8 mouse cellular contexts compared by ENCODE assay signal in genomic region chr9:32685793-32686558, GRCm38 (mm10). TPM values are rescaled to one million over a fixed set of nuclear protein-coding genes. Genes with fewer than 3 reads are reported as not detected.
DNase-seq lines count a peak whose midpoint lies in the region; ATAC-seq and TF ChIP-seq lines count a peak whose summit lies in the region.

No protein-coding gene starts in this region.

- H3K9me3 ChIP-seq in embryonic facial prominence, embryonic 10.5 days, result no peaks in the 10 kb centered on the region
- H3K9me3 ChIP-seq in hindbrain, embryonic 16.5 days (ENCODE audit: control insufficient read depth, low read length), result no peaks in the 10 kb centered on the region
- no peaks in the 10 kb centered on the region for H3K9me3 ChIP-seq in neural tube, embryonic 13.5 days

- no peak overlapping the region; the same call in 1 of the 2 replicates for H3K4me2 ChIP-seq in hindbrain, embryonic 16.5 days (ENCODE audit: low read length)
- no peak overlapping the region for H3K4me2 ChIP-seq in neural tube, embryonic 13.5 days

- H3K4me3 ChIP-seq in layer of hippocampus, adult 2 months, result no peak overlapping the region
- no peak overlapping the region for H3K4me3 ChIP-seq in embryonic facial prominence, embryonic 10.5 days
- no peak overlapping the region for H3K4me3 ChIP-seq in hindbrain, embryonic 16.5 days (ENCODE audit: low read length)
- no peak overlapping the region for H3K4me3 ChIP-seq in neural tube, embryonic 13.5 days

- H3K36me3 ChIP-seq in embryonic facial prominence, embryonic 10.5 days (replicated peaks), result no peaks in the 10 kb centered on the region
- H3K36me3 ChIP-seq in hindbrain, embryonic 16.5 days (ENCODE audit: control insufficient read depth, insufficient read depth, low read length), result no peaks in the 10 kb centered on the region
- no peaks in the 10 kb centered on the region for H3K36me3 ChIP-seq in neural tube, embryonic 13.5 days

- H3K4me1 ChIP-seq in embryonic facial prominence, embryonic 10.5 days, result peaks cover 11% of the 10 kb centered on the region
- H3K4me1 ChIP-seq in hindbrain, embryonic 16.5 days (ENCODE audit: control insufficient read depth, insufficient read depth, low read depth, low read length), result peaks cover 16% of the 10 kb centered on the region
- H3K4me1 ChIP-seq in neural tube, embryonic 13.5 days (replicated peaks), result peaks cover 25% of the 10 kb centered on the region

- no peak overlapping the region for H3K9ac ChIP-seq in hindbrain, embryonic 16.5 days (ENCODE audit: low read depth, low read length)
- H3K9ac ChIP-seq in neural tube, embryonic 13.5 days, result no peak overlapping the region

- no peak for DNase-seq in layer of hippocampus, adult 2 months (ENCODE audit: low spot score in 2 of 2)
- no peak for DNase-seq in layer of hippocampus, adult 9-10 months (ENCODE audit: low spot score)
- DNase-seq in embryonic facial prominence, embryonic 10.5 days (ENCODE audit: low spot score), result peak; percentile 29
- no peak for DNase-seq in adrenal gland, postnatal 36 days
- DNase-seq in thymus, postnatal 10 days (ENCODE audit: low spot score in 2 of 2), result no peak
- DNase-seq in natural killer cell, adult 2 months (ENCODE audit: low spot score in 2 of 2), result no peak

- 0 out of 2 replicates have a peak overlapping the region, but pooled peaks have one; percentile 7 for H3K27ac ChIP-seq in layer of hippocampus, adult 2 months
- 0 out of 2 replicates have a peak overlapping the region, but pooled peaks have one; percentile 24 for H3K27ac ChIP-seq in embryonic facial prominence, embryonic 10.5 days (replicated peaks)
- H3K27ac ChIP-seq in hindbrain, embryonic 16.5 days (ENCODE audit: low read depth, low read length), result no peak overlapping the region
- H3K27ac ChIP-seq in neural tube, embryonic 13.5 days (replicated peaks), result peak overlapping the region; percentile 38; the same call in 1 of the 2 replicates

- H3K27me3 ChIP-seq in embryonic facial prominence, embryonic 10.5 days (replicated peaks; ENCODE audit: low read depth, poor library complexity, severe bottlenecking), result peaks cover 100% of the 10 kb centered on the region
- H3K27me3 ChIP-seq in hindbrain, embryonic 16.5 days (replicated peaks; ENCODE audit: control insufficient read depth, insufficient read depth, low read length), result peaks cover 65% of the 10 kb centered on the region
- peaks cover 94% of the 10 kb centered on the region for H3K27me3 ChIP-seq in neural tube, embryonic 13.5 days

- ATAC-seq in hindbrain, embryonic 16.5 days, result peak; percentile 96
- ATAC-seq in neural tube, embryonic 13.5 days (ENCODE audit: low read depth), result peak; percentile 94

- 18% methylated on average over 8 of the region's 8 CpGs for WGBS in embryonic facial prominence, embryonic 10.5 days
- WGBS in hindbrain, embryonic 16.5 days, result 10% methylated on average over 8 of the region's 8 CpGs
- WGBS in neural tube, embryonic 13.5 days, result 6% methylated on average over 8 of the region's 8 CpGs

- TF ChIP-seq CTCF in layer of hippocampus, adult 2 months (conservative IDR thresholded peaks at IDR 0.05), result no peak

RNA-seq across cellular contexts. Expression of gene Ets1, which starts 50.0 kb away (rescaled TPM):
- 10 to 100 TPM in 1 of 2 experiments, 1 to 10 TPM in 1; 9.9 to 12.2 TPM for total RNA-seq in layer of hippocampus, adult 2 months (2021)
- 34.0 and 38.6 TPM in 2 replicates for polyA plus RNA-seq in embryonic facial prominence, embryonic 10.5 days (2016; fragmentation: Nextera tagmentation; extraction: Ambion mirVana)
- polyA plus RNA-seq in hindbrain, embryonic 16.5 days (2015; fragmentation: Nextera tagmentation; extraction: Ambion mirVana), result 15.6 and 22.5 TPM in 2 replicates
- polyA plus RNA-seq in neural tube, embryonic 13.5 days (2015; fragmentation: Nextera tagmentation; extraction: Ambion mirVana), result 25.2 and 26.1 TPM in 2 replicates
- 10 to 100 TPM; 28.6 to 36.8 TPM for total RNA-seq in adrenal gland, postnatal 36 days (2021)
